ENCODE assay signal across 18 mouse cellular contexts in the genomic region with DNA sequence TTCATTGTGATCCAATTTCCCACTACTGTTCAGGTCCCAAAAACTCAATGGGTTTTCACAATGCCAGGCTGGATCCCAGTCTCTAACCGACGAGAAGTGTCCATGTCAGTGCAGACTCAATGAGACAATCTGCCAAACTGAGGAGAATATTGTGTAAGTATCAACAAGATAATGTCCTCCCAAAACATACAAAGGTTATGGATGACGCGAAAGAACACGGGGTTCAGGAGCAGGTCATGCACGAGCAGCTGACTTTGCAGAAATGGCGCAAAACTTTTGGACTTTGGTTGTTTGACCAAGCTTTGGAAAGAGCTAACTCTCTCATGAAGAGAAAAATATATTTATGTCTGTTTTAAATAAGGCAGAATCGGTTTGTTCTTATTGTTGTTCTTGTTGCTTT.
"Had no signal": no experiment of that assay in that cellular context is flagged by ENCODE, and none has a peak within 500 bp of the region (broad histone marks: within the 10 kb centered on the region; RNA-seq: fewer than 3 reads in every experiment).

No protein-coding gene starts in this region.

- H3K4me2 ChIP-seq: lung, embryonic 14.5 days; midbrain, embryonic 12.5 days; neural tube, embryonic 13.5 days; neural tube, embryonic 15.5 days had no signal

- H3K27ac ChIP-seq: midbrain, embryonic 10.5 days; midbrain, embryonic 12.5 days; neural tube, embryonic 13.5 days; neural tube, embryonic 15.5 days had no signal

- H3K9ac ChIP-seq: lung, embryonic 14.5 days; midbrain, embryonic 12.5 days; neural tube, embryonic 13.5 days; neural tube, embryonic 15.5 days had no signal

- H3K9me3 ChIP-seq: midbrain, embryonic 10.5 days; midbrain, embryonic 12.5 days; neural tube, embryonic 13.5 days; neural tube, embryonic 15.5 days had no signal

- H3K4me3 ChIP-seq: midbrain, embryonic 10.5 days; midbrain, embryonic 12.5 days; myocyte; neural tube, embryonic 13.5 days; neural tube, embryonic 15.5 days had no signal

- H3K27me3 ChIP-seq: midbrain, embryonic 12.5 days; neural tube, embryonic 13.5 days; neural tube, embryonic 15.5 days had no signal

- DNase-seq: lung, embryonic 14.5 days; lung, postnatal 10 days; lung, postnatal 4 days; midbrain, embryonic 14.5 days; retina, postnatal 1 day; right cerebral cortex, adult 18-20 months; right cerebral cortex, postnatal 25 days; right cerebral cortex, postnatal 4 days; spleen, adult 18-20 months; thymus, adult 18-20 months; thymus, postnatal 14 days; thymus, postnatal 36 days had no signal

- H3K4me1 ChIP-seq: midbrain, embryonic 12.5 days; neural tube, embryonic 13.5 days; neural tube, embryonic 15.5 days had no signal

- H3K36me3 ChIP-seq: midbrain, embryonic 10.5 days; midbrain, embryonic 12.5 days; neural tube, embryonic 13.5 days; neural tube, embryonic 15.5 days had no signal

- ATAC-seq: midbrain, embryonic 16.5 days had no signal
